Mouse (Mus musculus) spleen, adult 2 months (tissue): ENCODE results near the gene Rbm44.

Source experiments
- CTCF ChIP-seq: fragments of 200-500 bp; IDR thresholded peaks from 2 replicates; pipeline ENCODE4 v1.5.1; 2011; ENCODE audit warnings: mild to moderate bottlenecking, inconsistent platforms; ENCODE audit not compliant: insufficient read depth, insufficient read length, insufficient replicate concordance; ENCODE audit errors: extremely low read depth
- POLR2A ChIP-seq: fragments of 200-500 bp; IDR thresholded peaks from 2 replicates; pipeline ENCODE4 v1.6.1; 2011; ENCODE audit warnings: low read depth, low read length, inconsistent platforms

DNA sequence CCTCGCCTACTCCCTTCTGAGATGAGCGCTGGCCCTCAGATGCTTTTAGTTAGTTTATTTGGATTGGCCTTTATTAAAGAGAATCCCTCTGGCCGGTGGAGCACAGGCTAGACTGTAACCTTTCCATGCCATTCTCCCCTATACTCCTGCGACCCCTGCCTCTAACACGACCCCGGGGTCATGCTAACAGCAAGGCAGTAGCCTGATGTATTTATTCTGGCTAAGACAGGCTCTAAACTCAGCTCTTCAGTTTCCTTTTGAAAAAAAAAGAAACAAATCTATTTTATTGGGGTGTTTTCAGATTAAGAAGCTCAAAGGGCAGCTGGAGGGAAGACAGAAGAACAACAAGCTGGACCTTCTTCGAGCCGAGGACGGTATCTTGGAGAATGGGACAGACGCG, 22.8 kb upstream of the Rbm44 start:
- no peak for TF ChIP-seq CTCF
- no peak for TF ChIP-seq POLR2A
